Mouse (Mus musculus): ENCODE data around the gene Rer1.

DNA sequence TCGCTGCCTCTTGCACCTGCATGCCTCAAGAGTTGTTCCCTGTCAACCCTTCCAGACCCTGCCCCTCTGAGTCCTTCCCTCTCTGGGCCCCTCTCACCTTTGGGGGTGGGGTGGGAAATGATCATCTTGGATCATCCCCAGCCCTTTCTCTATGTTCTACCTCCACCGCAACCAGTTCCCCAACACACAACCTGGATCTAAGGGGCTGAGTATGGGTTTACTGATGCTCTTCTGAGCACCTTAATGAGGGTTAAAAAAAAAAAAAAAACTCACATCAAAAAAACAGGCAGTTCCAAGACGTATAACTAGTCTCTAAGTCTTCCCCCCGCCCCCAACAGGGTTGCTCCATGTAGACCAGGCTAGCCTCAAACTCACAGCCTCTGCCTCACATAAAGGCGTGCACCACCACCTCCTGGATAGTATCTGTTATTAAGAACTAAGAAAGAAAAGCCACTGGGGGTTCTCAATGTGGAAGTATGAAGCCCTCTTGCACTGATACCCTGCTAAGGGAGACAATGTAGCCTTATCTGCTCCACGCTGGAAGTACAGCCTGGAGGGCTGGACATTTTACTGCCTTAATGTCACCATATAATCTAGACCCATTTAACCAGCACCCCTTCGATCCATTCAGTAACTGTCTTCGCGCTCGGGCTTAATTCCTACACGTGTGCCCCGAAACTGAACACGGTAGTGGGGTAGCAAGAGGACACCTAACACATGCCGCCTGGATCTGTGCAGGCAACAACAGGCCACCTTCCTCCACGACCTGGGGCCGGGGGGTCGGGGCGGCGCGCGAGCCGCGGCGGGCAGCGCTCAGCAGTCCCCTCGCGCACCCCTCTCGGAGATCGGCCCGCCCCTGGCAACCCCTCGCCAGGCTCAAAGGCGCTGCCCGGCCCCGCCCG is 725 bp downstream of the Rer1 start:
- no peak for TF ChIP-seq CTCF (IDR thresholded peaks at IDR 0.05; ENCODE audit: extremely low read depth, insufficient read depth, low read length)
- TF ChIP-seq POLR2A (IDR thresholded peaks at IDR 0.05; ENCODE audit: extremely low read depth, insufficient read depth, low read length) = no peak
